Mouse (Mus musculus): ENCODE data around the gene Tmem39a. TPM values are rescaled to one million over a fixed set of nuclear protein-coding genes. Genes with fewer than 3 reads are reported as not detected.

Tmem39a gene
- total and polyA plus RNA-seq, 3 experiments, result 52.3 to 137 (median 61.9) TPM

DNA sequence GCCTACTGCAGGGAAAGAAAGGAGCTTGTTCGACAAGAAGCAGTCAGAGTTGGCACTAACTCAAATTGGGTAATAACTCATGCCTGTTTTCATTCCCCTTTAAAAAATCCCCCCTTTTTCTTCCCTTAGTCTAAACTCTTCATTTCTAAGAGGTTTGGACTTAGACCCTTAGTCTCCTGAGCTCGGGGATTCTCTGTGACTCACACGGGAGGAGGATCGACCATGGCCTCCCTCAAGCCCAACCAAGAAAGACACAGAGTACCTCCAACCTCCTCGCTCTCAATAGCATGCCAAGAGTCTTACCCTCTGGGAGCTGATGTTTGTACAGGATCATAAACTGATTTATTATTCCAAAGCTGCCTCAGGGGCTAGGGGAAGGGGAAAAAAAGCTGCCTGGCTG lies 54.1 kb downstream of the Tmem39a start:
- TF ChIP-seq KAT2A (IDR thresholded peaks at IDR 0.05; ENCODE audit: insufficient replicate concordance, low read length), result no peak
- TF ChIP-seq PAX5 (IDR thresholded peaks at IDR 0.05; ENCODE audit: low read length), result no peak
- no peak for TF ChIP-seq EP300 (IDR thresholded peaks at IDR 0.05; ENCODE audit: low read length)
- no peak for TF ChIP-seq GABPA (IDR thresholded peaks at IDR 0.05; ENCODE audit: insufficient replicate concordance, low read depth, low read length)
- no peak for TF ChIP-seq MXI1 (IDR thresholded peaks at IDR 0.05; ENCODE audit: low read depth, low read length)
- no peak for TF ChIP-seq ELF1 (IDR thresholded peaks at IDR 0.05; ENCODE audit: low read depth, low read length)
- TF ChIP-seq USF1 (IDR thresholded peaks at IDR 0.05; ENCODE audit: low read depth, low read length), result no peak
- TF ChIP-seq JUND (conservative IDR thresholded peaks at IDR 0.05; ENCODE audit: low read depth, low read length), result no peak
- no peak for DNase-seq (ENCODE audit: extremely low read depth)
- no peak overlapping the region for H3K4me2 ChIP-seq (ENCODE audit: insufficient read depth, low read depth, poor library complexity, severe bottlenecking)
- no peak overlapping the region for H3K4me3 ChIP-seq (replicated peaks in 1 of 3; ENCODE audit: low read depth in 2 of 3, low read length in 2 of 3, poor library complexity in 1 of 3)
- in situ Hi-C loops (cut with MboI; ENCODE audit: low pct_ligation_motif_present, low pct_unique_long_range_greater_than_20kb, low sequenced_read_pairs) (no loop called here), dilution Hi-C loops (cut with MboI; ENCODE audit: extremely low pct_ligation_motif_present, extremely low pct_unique_long_range_greater_than_20kb, low sequenced_read_pairs) (no loop called here)
- H3K27me3 ChIP-seq (replicated peaks), result peaks cover 2% of the 10 kb centered on the region
- H3K9ac ChIP-seq (ENCODE audit: insufficient read depth, low read depth), result no peak overlapping the region
- H3K36me3 ChIP-seq (replicated peaks in 1 of 2; ENCODE audit: control insufficient read depth in 1 of 2, insufficient read depth in 1 of 2, low read length in 1 of 2), result peaks cover 0 to 2% of the 10 kb centered on the region in 2 experiments
- H3K9me3 ChIP-seq (replicated peaks; ENCODE audit: low read length), result peaks cover 21% of the 10 kb centered on the region
- H3K79me2 ChIP-seq (replicated peaks; ENCODE audit: control insufficient read depth, extremely low read depth, insufficient read depth, poor library complexity, severe bottlenecking), result no peaks in the 10 kb centered on the region
- no peaks in the 10 kb centered on the region for H3K4me1 ChIP-seq (ENCODE audit: control insufficient read depth in 1 of 2, insufficient read depth in 2 of 2)
- no peak overlapping the region for H3K27ac ChIP-seq (ENCODE audit: insufficient read depth, low read depth)

- TF ChIP-seq BHLHE40 (IDR thresholded peaks at IDR 0.05; ENCODE audit: low read depth, low read length) (no peak), TBP (conservative IDR thresholded peaks at IDR 0.05; ENCODE audit: low read depth, low read length) (no peak), ELF1 (IDR thresholded peaks at IDR 0.05; ENCODE audit: low read depth, low read length) (no peak), MAX (IDR thresholded peaks at IDR 0.05; ENCODE audit: low read length) (no peak), E2F4 (IDR thresholded peaks at IDR 0.05; ENCODE audit: insufficient replicate concordance, low read depth, low read length) (no peak), IRF4 (IDR thresholded peaks at IDR 0.05; ENCODE audit: low read depth, low read length) (no peak), POLR2A (IDR thresholded peaks at IDR 0.05; ENCODE audit: low read depth, low read length) (no peak), SIN3A (IDR thresholded peaks at IDR 0.05; ENCODE audit: low read length) (no peak), TCF12 (IDR thresholded peaks at IDR 0.05; ENCODE audit: low read depth, low read length) (no peak)
- Histone ChIP-seq H3K36me3 (replicated peaks in 1 of 2; ENCODE audit: control insufficient read depth in 1 of 2, insufficient read depth in 1 of 2, low read length in 1 of 2) (peaks cover 0 to 2% of the 10 kb centered on the region in 2 experiments), H3K27me3 (replicated peaks) (peaks cover 2% of the 10 kb centered on the region), H3K9ac (ENCODE audit: insufficient read depth, low read depth) (no peak overlapping the region), H3K9me3 (replicated peaks; ENCODE audit: low read length) (peaks cover 21% of the 10 kb centered on the region), H3K4me3 (replicated peaks in 1 of 3; ENCODE audit: low read depth in 2 of 3, low read length in 2 of 3, poor library complexity in 1 of 3) (no peak overlapping the region), H3K4me1 (ENCODE audit: control insufficient read depth in 1 of 2, insufficient read depth in 2 of 2) (no peaks in the 10 kb centered on the region), H3K4me2 (ENCODE audit: insufficient read depth, low read depth, poor library complexity, severe bottlenecking) (no peak overlapping the region), H3K79me2 (replicated peaks; ENCODE audit: control insufficient read depth, extremely low read depth, insufficient read depth, poor library complexity, severe bottlenecking) (no peaks in the 10 kb centered on the region), H3K27ac (ENCODE audit: insufficient read depth, low read depth) (no peak overlapping the region)
- in situ Hi-C loops (cut with MboI; ENCODE audit: low pct_ligation_motif_present, low pct_unique_long_range_greater_than_20kb, low sequenced_read_pairs) (no loop called here), dilution Hi-C loops (cut with MboI; ENCODE audit: extremely low pct_ligation_motif_present, extremely low pct_unique_long_range_greater_than_20kb, low sequenced_read_pairs) (no loop called here)
- no peak for DNase-seq (ENCODE audit: extremely low read depth)
These were observed 55.1 kb downstream of the Tmem39a start for GRCm38 (mm10) chr16:38613646-38614045.
